Mouse (Mus musculus) hindbrain, postnatal 0 days (tissue): ENCODE data around the gene Rin1. TPM values are rescaled to one million over a fixed set of nuclear protein-coding genes. Genes with fewer than 3 reads are reported as not detected.

ENCODE experiments used
- ATAC-seq: fragments of 200-750 bp; cut with Nextera tagmentation; 2 replicates; pipeline ENCODE4 v1.8.0; 2017; ENCODE audit warnings: mild to moderate bottlenecking, moderate TSS enrichment, moderate library complexity
- DNase-seq: peaks from one replicate; pipeline ENCODE4 v3.0.0-alpha.2; 2015; ENCODE audit warnings: low spot score
- H3K27ac ChIP-seq: fragments of 300-500 bp; sonication (generic); 2 replicates; pipeline ENCODE4 v1.5.1; 2014; ENCODE audit warnings: mild to moderate bottlenecking
- H3K27me3 ChIP-seq: fragments of 300-500 bp; sonication (generic); 2 replicates; pipeline ENCODE4 v1.6.1; 2014; ENCODE audit warnings: low read length, mixed read lengths; ENCODE audit not compliant: insufficient read depth
- H3K36me3 ChIP-seq: fragments of 300-500 bp; sonication (generic); 2 replicates; pipeline ENCODE4 v1.6.1; 2014; ENCODE audit warnings: low read length, mixed read lengths; ENCODE audit not compliant: insufficient read depth
- H3K4me1 ChIP-seq: fragments of 300-500 bp; sonication (generic); 2 replicates; pipeline ENCODE4 v1.6.1; 2014; ENCODE audit warnings: antibody characterized with exemption, low read length, mixed read lengths; ENCODE audit not compliant: insufficient read depth
- H3K4me2 ChIP-seq: fragments of 300-500 bp; sonication (generic); 2 replicates; pipeline ENCODE4 v1.6.1; 2014; ENCODE audit warnings: low read depth, mild to moderate bottlenecking, low read length, moderate library complexity, mixed read lengths
- H3K4me3 ChIP-seq: fragments of 300-500 bp; sonication (generic); 2 replicates; pipeline ENCODE4 v1.5.1; 2014; ENCODE audit warnings: low read length
- H3K9ac ChIP-seq: fragments of 300-500 bp; sonication (generic); replicated peaks from 2 replicates; pipeline ENCODE4 v1.6.1; 2014; ENCODE audit warnings: mild to moderate bottlenecking, low read length, moderate library complexity, mixed read lengths
- H3K9me3 ChIP-seq: fragments of 300-500 bp; sonication (generic); 2 replicates; pipeline ENCODE4 v1.6.1; 2016; ENCODE audit warnings: low read length, mixed read lengths
- CTCF ChIP-seq: IDR thresholded peaks from 2 replicates; pipeline ENCODE4 v1.5.1; 2016; ENCODE audit warnings: antibody characterized with exemption, control low read depth, low read depth
- WGBS: fragments of 180-500 bp; shearing (Covaris S2); extraction: QIAGEN DNeasy Blood & Tissue Kit; methylation state at CpG from one replicate; pipeline ENCODE4 v1.1.7; 2014; 5-methylcytosine and 5-hydroxymethylcytosine counted together
- polyA plus RNA-seq: library from polyadenylated mRNA; unstranded; fragments of >200 nt; fragmentation: Nextera tagmentation; extraction: Ambion mirVana; gene quantifications from 2 replicates; pipeline ENCODE4 v1.2.1, GENCODE M21; 2015
- total RNA-seq: library from RNA; depleted of rRNA; stranded (reverse); fragments of >200 nt; gene quantifications from 2 replicates; pipeline ENCODE4 v1.2.3, GENCODE M21; 2014

Rin1 gene
- total and polyA plus RNA-seq, 2 experiments from 2014 or later: 0.86 to 2.0 TPM

GRCm38 (mm10) chr19:5072389-5073019 is 22.2 kb downstream of the Rin1 start:
- Histone ChIP-seq H3K4me3 (peak overlapping the region; percentile 41), H3K27ac (no peak overlapping the region), H3K9ac (peak overlapping the region; percentile 40), H3K36me3 (no peaks in the 10 kb centered on the region), H3K9me3 (no peaks in the 10 kb centered on the region), H3K4me2 (peak overlapping the region; percentile 80), H3K4me1 (peaks cover 9% of the 10 kb centered on the region; the same call in 1 of the 2 replicates), H3K27me3 (no peaks in the 10 kb centered on the region)
- WGBS: 3% methylated on average over 20 of the region's 20 CpGs
- TF ChIP-seq CTCF: no peak
- ATAC-seq (peak; percentile 11; the same call in 1 of the 2 replicates), DNase-seq (peak; percentile 34)

DNA sequence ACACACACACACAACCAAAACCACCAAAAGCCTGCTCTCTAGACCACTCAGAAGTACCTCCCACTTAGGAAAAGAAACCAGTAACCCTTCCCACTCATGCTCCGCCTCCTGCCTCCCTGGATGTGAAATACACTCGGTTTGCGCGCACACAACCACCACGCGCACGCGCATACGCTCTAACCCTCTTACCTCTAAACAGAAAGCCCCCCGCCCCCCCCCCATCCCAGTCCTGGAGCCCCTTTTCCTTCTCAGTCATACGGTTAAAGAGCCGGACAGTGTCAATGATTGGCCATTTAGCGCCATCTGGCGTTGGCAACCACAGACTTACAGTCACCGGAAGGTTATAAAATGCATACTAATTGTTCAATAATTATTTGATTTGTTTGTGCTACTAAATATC is 22.7 kb downstream of the Rin1 start:
- Histone ChIP-seq H3K4me1 (peaks cover 7% of the 10 kb centered on the region; the same call in 1 of the 2 replicates), H3K36me3 (no peaks in the 10 kb centered on the region), H3K9ac (no peak overlapping the region), H3K9me3 (no peaks in the 10 kb centered on the region), H3K4me2 (peak overlapping the region; percentile 80), H3K4me3 (0 out of 2 replicates have a peak overlapping the region, but pooled peaks have one; percentile 9), H3K27me3 (no peaks in the 10 kb centered on the region), H3K27ac (no peak overlapping the region)
- DNase-seq: peak; percentile 81
- 2% methylated on average over 15 of the region's 15 CpGs for WGBS
- ATAC-seq: no peak
- peak; percentile 68 for TF ChIP-seq CTCF

DNA sequence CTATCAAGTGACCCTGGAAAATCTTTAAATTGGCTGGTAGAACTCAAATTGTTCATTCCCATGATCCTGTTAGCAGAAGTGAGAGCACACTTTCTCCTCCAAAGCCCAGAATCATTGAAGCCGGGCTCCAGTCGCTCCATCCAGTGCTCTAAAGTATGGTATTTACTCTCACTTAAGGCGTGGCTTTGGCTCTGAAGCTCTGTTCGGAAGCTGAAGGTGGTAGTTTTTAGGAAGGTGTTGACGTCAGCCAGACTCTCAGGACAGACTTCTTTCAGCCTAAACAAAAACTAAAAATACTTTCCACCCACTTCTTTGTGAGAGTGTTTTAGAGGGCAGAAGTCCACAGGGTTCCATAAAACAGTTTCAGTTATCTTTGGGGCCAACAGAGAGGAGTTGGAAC is 23.2 kb downstream of the Rin1 start:
- Histone ChIP-seq H3K27me3 (no peaks in the 10 kb centered on the region), H3K36me3 (no peaks in the 10 kb centered on the region), H3K9me3 (no peaks in the 10 kb centered on the region), H3K4me2 (no peak overlapping the region), H3K9ac (no peak overlapping the region), H3K4me3 (no peak overlapping the region), H3K27ac (no peak overlapping the region), H3K4me1 (peaks cover 3% of the 10 kb centered on the region; the same call in 1 of the 2 replicates)
- no peak for ATAC-seq
- DNase-seq: no peak
- 45% methylated on average over 5 of the region's 5 CpGs for WGBS
- TF ChIP-seq CTCF: no peak

- DNase-seq (no peak), ATAC-seq (no peak)
- 88% methylated on average over 1 of the region's 1 CpGs for WGBS
- Histone ChIP-seq H3K4me2 (no peak overlapping the region), H3K36me3 (no peaks in the 10 kb centered on the region), H3K9me3 (no peaks in the 10 kb centered on the region), H3K4me3 (no peak overlapping the region), H3K27me3 (no peaks in the 10 kb centered on the region), H3K4me1 (no peaks in the 10 kb centered on the region), H3K9ac (no peak overlapping the region), H3K27ac (no peak overlapping the region)
- TF ChIP-seq CTCF: no peak; the same call in 1 of the 2 replicates
Measured at GRCm38 (mm10) chr19:5079279-5079678, 29.0 kb downstream of the Rin1 start.

DNA sequence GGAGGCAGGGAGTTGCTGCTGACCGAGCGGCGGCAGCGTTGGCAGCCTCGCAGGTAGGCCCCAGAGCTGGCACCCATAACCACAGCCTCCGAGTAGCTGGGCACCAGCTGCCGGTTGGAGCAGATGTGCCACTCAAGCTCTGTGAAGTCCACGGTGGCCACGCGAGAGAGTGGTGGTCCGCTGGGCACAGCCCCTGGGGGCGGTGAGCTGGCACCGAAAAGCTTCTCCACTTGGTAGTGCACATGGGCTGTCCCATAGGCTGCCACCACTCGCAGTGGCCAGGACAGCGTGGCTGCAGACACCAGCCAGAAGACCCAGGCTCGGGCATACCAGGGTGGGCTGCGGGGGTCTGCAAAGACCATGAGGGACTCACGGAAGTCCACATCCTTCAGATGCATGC is 31.7 kb downstream of the Rin1 start:
- TF ChIP-seq CTCF: no peak

DNA sequence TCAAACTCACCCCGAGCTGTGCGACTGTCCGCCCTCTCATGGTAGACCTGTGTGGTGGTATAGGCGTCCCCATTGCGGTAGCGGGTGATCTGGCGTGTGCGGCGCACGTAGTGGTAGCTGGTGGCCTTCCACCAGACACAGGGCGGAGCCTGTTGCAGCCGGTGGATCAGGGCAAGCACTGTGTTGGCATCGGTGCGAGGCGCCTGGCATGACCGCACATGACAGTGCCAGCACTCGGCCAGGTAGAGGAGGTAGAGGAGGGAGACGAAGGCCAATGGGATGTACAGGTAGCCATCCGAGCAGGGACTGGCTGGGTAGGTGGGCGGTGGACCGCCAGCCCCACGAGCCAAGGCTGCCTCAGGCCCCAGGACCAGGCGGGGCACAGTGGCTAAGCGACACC is 32.3 kb downstream of the Rin1 start:
- Histone ChIP-seq H3K27me3 (no peaks in the 10 kb centered on the region), H3K4me1 (peaks cover 6% of the 10 kb centered on the region; the same call in 1 of the 2 replicates), H3K27ac (no peak overlapping the region), H3K9me3 (no peaks in the 10 kb centered on the region), H3K4me3 (no peak overlapping the region), H3K4me2 (no peak overlapping the region), H3K36me3 (no peaks in the 10 kb centered on the region), H3K9ac (no peak overlapping the region)
- no peak for DNase-seq
- ATAC-seq: no peak
- 71% methylated on average over 24 of the region's 24 CpGs for WGBS
- TF ChIP-seq CTCF: no peak

More for the DNA sequence above, 31.7 kb downstream of the Rin1 start:
- Histone ChIP-seq H3K27me3 (no peaks in the 10 kb centered on the region), H3K27ac (no peak overlapping the region), H3K4me1 (0 out of 2 replicates have a peak, but pooled peaks cover under 1% of the 10 kb centered on the region), H3K4me2 (no peak overlapping the region), H3K4me3 (no peak overlapping the region), H3K9ac (no peak overlapping the region), H3K9me3 (no peaks in the 10 kb centered on the region), H3K36me3 (no peaks in the 10 kb centered on the region)
- no peak for DNase-seq
- WGBS: 65% methylated on average over 18 of the region's 18 CpGs
- ATAC-seq: no peak
